Mouse (Mus musculus): Measurements from ENCODE around the gene Arl14ep. TPM values are rescaled to one million over a fixed set of nuclear protein-coding genes. Genes with fewer than 3 reads are reported as not detected.

Gene Arl14ep
- polyA plus RNA-seq, 3 experiments from 2014 or later: 31.9 to 38.3 (median 36.1) TPM

- no peak for ATAC-seq
Observed at GRCm38 (mm10) chr2:106942451-106942850, 31.8 kb downstream of the Arl14ep start.

DNA sequence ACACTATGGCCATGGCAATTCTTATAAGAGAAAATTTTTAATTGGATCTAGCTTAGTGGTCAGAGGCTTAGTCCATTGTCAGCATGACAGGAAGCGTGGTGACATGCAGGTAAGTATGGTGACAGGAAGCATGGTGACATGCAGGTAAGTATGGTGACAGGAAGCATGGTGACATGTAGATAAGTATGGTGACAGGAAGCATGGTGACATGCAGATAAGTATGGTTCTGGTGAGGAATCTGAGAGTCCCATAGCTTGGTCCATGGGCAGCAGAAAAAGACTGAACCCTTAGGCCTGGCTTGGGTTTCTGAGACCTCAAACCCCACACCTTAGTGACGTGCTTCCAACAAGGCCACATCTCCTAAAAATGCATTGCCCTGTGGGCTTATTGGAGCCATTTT lies 38.5 kb downstream of the Arl14ep start:
- ATAC-seq: no peak

GRCm38 (mm10) chr2:106929906-106930305 lies 44.3 kb downstream of the Arl14ep start:
- no peak for ATAC-seq

Other genes starting within 250 kb of the Arl14ep start
- gene Fshb, start 85.2 kb upstream of the Arl14ep start, polyA plus RNA-seq (2017; shearing (Covaris generic)): not detected

Measured in inflammation-experienced regulatory T-cells, adult 6 months (primary cell).